Mouse (Mus musculus): Measurements from ENCODE around the gene Ina.

DNA sequence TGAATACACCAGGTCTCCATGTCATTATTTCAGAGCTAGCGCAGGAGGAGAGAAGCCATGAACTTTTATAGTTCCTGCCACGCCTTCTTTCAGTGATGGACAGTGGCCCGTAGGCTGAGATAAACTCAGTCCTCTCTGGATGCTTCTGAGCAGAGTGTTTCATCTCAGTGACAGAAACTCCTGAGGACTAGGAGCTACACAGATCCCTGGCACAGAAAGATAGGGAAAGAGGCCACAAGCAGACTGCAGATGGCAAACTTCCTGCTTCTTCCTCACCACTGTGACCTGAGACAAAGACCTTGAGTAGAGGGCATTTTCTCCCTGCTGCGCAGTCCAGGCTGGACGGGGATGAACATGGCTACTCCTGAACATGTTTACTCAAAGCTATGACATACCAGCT, 45.7 kb upstream of the Ina start:
- TF ChIP-seq CTCF (IDR thresholded peaks at IDR 0.05; ENCODE audit: control insufficient read depth, insufficient read depth, low read length) (no peak), POLR2A (IDR thresholded peaks at IDR 0.05; ENCODE audit: borderline replicate concordance, control insufficient read depth, low read depth, low read length) (no peak)

Measured in bone marrow, adult 2 months (tissue).